Mouse (Mus musculus) E14TG2a.4 (cell line): ENCODE data around the gene Tmem258.

Source experiments
- CTCF ChIP-seq: conservative IDR thresholded peaks from 2 replicates; pipeline ENCODE4 v1.5.1; 2014; ENCODE audit warnings: low read length
- NANOG ChIP-seq: IDR thresholded peaks from 2 replicates; pipeline ENCODE4 v1.6.1; 2014; ENCODE audit warnings: borderline replicate concordance, low read length, mixed read lengths
- POU5F1 ChIP-seq: IDR thresholded peaks from 2 replicates; pipeline ENCODE4 v1.6.1; 2014; ENCODE audit warnings: low read length, borderline replicate concordance

DNA sequence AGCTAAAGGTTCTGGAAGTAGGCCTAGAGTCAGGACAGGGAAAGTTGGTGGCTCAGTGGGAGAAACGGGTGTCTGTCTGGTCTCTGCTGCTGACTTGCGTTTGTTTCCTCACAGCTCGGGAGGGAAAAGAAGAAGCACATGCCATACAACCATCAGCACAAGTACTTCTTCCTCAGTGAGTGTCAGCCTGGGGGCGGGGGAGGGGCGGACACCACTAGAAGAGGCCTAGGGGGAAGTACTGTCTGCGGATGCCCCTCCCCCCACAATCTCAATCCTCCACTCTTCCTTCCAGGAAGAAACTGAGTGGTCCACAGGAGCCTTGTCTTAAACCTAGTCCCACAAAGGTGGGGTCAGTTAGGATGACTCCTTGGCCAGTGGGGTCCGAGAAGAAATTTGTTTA lies 12.5 kb upstream of the Tmem258 start:
- no peak for TF ChIP-seq CTCF
- TF ChIP-seq POU5F1 = no peak
- TF ChIP-seq NANOG = no peak
